Mouse (Mus musculus): ENCODE measurements around the gene Syncrip.

GRCm38 (mm10) chr9:88482829-88483396, 539 bp upstream of the Syncrip start:
- TF ChIP-seq ZMIZ1 (IDR thresholded peaks at IDR 0.05; ENCODE audit: low read depth, low read length) (no peak), CTCF (IDR thresholded peaks at IDR 0.05 in 2 of 3, conservative IDR thresholded peaks at IDR 0.05 in 1 of 3; ENCODE audit: control insufficient read depth in 1 of 3, insufficient read depth in 1 of 3, low read depth in 2 of 3, low read length in 3 of 3, poor library complexity in 1 of 3, severe bottlenecking in 1 of 3) (no peak), MAX (IDR thresholded peaks at IDR 0.05; ENCODE audit: low read length) (no peak; the same call in 1 of the 2 replicates), HCFC1 (IDR thresholded peaks at IDR 0.05; ENCODE audit: low read depth, low read length) (no peak), ZKSCAN1 (IDR thresholded peaks at IDR 0.05; ENCODE audit: low read depth, low read length) (no peak), CHD2 (IDR thresholded peaks at IDR 0.05; ENCODE audit: low read length) (no peak), POLR2A (IDR thresholded peaks at IDR 0.05; ENCODE audit: control insufficient read depth in 1 of 2, insufficient read depth in 1 of 2, low read depth in 1 of 2, low read length in 2 of 2, poor library complexity in 1 of 2) (0 out of 4 replicates have a peak, but pooled peaks of 1 of the 2 experiments have one; percentile 12), MAFK (IDR thresholded peaks at IDR 0.05; ENCODE audit: borderline replicate concordance, low read depth, low read length) (no peak), TAL1 (IDR thresholded peaks at IDR 0.05; ENCODE audit: low read length) (no peak), SIN3A (IDR thresholded peaks at IDR 0.05; ENCODE audit: low read length) (no peak; the same call in 1 of the 2 replicates), GATA1 (IDR thresholded peaks at IDR 0.05; ENCODE audit: low read depth, low read length) (no peak), MYC (IDR thresholded peaks at IDR 0.05; ENCODE audit: low read depth, low read length) (0 out of 2 replicates have a peak, but pooled peaks have one; percentile 37)

All from MEL (cell line).